Mouse (Mus musculus): ENCODE results near the gene Kat2b.

- TF ChIP-seq POLR2A (IDR thresholded peaks at IDR 0.05; ENCODE audit: extremely low read depth, insufficient read depth, low read length) (no peak), CTCF (IDR thresholded peaks at IDR 0.05; ENCODE audit: low read depth, low read length) (no peak)
Observed at GRCm38 (mm10) chr17:53659738-53660137, 93.1 kb downstream of the Kat2b start.
